Mouse (Mus musculus) heart, postnatal 10 days (tissue): ENCODE data around the gene Foxa2. TPM values are rescaled to one million over a fixed set of nuclear protein-coding genes. Genes with fewer than 3 reads are reported as not detected.

Experiments
- DNase-seq, 2 experiments: peaks; one replicate each; pipeline ENCODE4 v3.0.0; 2021
- intact Hi-C: fragments of 180-260 bp; cut with DNase I; formaldehyde crosslinking; loops from one replicate; pipeline ENCODE4 v1.15.1; 2025
- microRNA-seq, 2 experiments: library from miRNA; unstranded; fragments of <30 nt; microRNA quantifications; one replicate each; pipeline ENCODE4 v1.2.0; 2022
- total RNA-seq, 2 experiments: library from RNA; stranded (reverse); gene quantifications; 2 replicates each; pipeline ENCODE4 v1.2.3; 2021

The Foxa2 gene
- total RNA-seq, 2 experiments from 2014 or later, result not detected

DNA sequence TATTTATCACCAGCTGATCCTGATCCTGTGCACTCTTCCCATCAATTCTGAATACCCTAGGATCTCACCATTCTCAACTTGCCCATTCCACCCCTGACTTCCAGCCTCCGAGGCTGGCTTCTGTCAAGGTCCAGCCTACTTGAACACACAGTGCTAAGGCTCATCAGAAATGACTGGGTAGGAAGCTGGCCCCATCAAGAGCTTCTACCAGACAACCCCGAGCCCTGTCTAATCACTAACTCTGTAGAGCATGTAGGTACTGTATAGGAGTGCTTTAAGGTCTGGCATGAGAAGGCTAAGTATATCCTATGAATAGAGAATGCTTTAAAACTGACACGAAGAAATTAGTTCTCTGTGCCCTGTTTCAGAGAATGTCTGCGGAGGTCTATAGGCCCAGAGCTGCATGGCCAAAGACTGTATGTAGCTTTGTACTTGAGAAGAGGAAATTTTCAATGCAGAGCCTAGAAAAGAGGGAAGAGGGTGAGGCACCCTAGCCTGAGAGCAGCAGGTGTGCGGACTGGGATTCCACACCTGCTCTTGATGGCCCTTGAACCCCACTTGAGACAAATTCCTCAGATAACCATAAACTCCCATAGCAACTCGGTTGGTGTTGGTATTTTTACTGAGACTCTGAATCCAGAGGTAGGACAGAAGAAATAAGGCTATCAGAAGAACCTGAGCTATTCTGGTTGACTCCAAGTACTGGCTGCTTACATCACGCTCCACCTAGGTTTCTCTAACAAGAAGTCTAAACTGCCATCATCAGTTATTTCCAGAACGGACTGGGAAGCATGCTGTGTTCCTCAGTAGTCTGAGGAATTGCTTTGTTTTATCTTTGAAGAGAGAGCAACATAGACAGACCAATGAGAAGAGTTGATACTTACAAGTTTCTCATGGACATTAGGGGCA, 28.7 kb downstream of the Foxa2 start:
- intact Hi-C loops, result no loop called here
- DNase-seq, result no peak

DNA sequence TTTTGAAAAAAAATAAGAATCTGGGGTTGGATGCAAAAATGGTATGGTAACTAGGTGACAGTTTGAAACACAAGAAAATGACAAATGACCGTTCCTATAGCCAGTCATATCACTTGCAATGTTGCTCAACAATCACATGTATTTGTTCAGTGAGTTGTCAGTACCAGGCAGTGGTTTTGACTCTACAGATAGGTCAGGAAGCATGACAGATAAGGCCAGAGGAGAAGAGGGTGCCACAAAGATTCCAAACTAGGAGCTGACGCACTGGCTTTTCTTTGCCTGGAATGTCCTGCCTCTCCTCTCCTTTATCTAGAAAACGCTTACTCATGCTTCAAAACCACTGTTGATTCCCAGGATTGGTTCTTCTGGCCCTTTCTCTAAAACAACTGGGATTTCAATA, 33.4 kb downstream of the Foxa2 start:
- intact Hi-C loops, result no loop called here

DNA sequence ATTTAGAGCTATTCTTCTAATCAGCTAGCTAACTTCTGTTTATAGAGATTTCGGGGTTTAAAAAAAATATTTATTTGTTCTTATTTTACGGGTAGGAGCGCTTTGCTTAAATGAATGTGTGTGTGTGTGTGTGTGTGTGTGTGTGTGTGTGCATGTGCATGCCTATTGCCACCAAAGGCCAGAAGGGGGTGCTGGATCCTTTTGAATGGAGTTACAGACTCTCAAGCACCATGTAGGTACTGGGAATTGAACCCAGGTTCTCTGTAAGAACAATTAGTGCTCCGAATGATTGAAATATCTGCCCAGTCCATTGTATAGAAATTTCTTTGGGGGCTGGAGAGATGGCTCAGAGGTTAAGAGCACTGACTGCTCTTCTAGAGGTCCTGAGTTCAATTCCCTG, 37.7 kb downstream of the Foxa2 start:
- no peak for DNase-seq
- intact Hi-C loops, result no loop called here

More for the DNA sequence above, 33.4 kb downstream of the Foxa2 start:
- DNase-seq, result no peak

DNA sequence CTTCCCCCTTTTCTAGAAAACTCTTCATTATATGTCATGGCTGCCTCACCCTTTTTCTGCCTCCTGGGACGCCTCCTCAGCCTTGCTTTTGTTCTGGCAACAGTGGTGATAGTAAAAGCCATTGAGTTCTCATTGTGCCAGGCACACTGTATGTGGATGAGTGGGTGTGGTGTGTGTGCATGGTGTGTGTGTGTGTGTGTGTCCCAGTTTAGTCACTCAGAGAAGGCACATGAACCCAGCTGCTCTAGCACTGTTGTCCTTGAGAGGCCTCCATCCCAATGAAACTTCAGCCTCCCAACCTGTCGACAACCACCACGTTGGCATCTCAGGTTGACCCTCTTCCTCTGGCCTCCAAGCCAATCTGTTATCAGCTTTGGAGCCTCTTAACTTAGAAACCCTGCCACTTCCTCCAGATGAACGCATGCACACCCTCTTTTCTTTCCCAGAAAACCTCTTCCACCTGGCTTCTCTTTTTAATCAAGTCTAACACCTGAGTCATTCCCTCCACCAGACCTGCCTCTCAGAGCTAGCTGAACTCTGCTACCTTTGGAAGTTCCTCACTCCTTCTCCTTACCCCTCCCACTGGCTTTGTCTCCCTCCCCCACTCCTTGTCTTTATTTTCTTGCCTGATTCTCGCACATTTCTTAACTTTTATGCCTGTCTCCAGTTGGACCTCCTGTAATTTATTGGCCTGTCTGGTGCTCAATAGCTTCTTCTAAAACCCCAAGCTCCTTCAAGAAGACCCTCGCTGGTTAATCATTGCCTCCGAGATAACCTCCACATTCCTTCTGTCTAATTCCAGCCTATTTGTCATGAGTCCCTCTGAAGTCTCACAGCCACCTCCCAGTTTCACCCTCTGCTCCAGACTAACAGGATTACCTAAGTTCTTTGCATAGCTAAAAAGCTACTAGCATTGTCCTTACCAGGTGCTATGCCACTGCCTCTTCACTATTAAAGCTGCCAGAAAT, 41.9 kb downstream of the Foxa2 start:
- intact Hi-C loops, result no loop called here
- no peak for DNase-seq

DNA sequence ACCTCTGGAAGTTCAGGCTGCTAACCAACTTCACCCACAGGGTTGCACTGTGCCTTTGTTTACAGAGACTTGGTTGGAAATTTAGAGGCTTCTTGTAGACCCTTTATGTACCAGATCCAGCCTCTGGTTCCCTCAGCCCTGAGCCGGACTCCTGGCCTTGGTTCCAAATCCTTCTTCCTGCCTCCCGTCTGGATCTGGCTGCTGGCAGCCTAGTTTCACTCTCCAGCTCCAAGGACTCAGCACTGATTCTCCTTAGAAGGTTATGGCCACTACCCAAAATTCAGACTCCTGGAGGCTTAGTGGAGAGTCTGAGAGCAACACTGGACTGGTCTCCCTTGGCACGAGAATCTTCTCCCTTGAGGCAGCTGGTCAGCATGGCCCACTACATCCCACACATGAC, 43.3 kb downstream of the Foxa2 start:
- intact Hi-C loops, result no loop called here
- DNase-seq, result no peak

DNA sequence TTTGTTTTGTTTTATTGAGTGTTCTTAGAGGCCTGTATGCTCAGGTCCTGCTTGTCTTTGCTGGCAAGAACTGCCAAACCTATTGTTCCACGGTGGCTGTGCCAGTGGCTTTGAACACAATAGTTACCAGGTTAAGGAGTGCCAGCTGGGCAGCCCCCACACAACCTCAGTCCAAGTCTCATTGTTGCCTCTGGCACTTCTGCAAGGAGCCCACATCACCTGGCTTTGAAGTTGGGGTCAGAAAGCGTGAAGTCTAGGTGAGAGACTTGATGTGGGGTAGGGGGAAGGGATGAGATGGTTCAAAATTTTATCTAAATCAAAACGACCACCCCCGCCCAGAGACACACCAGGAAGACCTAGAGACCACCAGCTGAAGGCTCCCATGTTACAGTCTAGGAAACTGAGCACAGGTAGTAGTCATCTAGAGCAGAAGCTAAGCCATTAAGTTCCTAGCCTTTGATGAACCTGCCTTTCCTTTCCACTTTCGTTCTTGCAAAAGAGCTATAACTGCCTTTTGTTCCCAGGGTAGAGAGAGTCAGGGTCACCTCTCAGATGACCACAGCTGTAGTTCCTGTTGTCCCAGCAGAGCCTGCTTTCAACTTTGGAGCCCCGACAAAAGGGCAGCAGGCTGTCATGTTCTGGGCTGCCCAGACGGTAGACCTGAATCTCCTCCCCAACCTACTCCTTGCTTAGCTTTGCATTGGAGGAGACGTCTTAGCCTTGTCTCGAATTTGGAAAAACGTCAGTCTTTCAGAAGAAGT, 48.4 kb downstream of the Foxa2 start:
- intact Hi-C loops, result no loop called here
- DNase-seq, result no peak

DNA sequence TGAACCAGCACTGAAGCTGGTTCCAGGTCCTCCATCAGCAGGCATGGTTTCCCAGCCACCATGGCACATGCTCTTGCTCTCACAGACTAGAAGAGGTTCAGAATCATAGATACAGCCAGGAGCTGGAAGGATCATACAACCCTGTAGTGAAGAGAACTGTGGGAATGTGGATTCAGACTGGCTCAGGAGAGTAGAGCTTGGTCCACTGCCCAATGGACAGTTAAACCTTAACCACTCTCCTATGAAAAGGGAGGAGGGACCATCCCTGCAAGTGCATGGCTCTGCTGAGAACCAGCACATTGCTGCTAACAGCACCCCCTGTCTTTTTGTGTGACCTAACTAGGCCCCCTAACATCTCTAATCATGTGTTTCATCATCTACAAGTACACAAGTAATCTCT, 50.0 kb downstream of the Foxa2 start:
- no peak for DNase-seq
- intact Hi-C loops, result no loop called here

DNA sequence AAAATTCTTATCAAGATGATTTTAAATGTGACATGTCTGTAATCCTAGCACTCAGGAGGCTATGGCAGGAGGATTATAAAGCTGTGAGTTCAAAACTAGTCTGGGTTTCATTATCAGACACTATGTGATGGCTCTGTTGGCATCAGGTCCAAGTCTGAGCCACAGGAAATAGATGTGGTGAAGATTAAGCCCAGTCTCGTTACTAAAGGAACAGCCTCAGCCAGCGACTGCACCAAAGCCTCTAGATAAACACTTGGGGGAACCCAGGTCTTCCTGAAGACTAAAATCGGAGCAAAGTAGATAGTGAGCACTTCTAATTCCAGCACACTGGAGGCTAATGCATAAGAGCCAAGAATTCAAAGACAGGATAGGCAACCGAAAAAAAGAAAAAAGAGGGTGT, 52.9 kb downstream of the Foxa2 start:
- no peak for DNase-seq
- intact Hi-C loops, result no loop called here

DNA sequence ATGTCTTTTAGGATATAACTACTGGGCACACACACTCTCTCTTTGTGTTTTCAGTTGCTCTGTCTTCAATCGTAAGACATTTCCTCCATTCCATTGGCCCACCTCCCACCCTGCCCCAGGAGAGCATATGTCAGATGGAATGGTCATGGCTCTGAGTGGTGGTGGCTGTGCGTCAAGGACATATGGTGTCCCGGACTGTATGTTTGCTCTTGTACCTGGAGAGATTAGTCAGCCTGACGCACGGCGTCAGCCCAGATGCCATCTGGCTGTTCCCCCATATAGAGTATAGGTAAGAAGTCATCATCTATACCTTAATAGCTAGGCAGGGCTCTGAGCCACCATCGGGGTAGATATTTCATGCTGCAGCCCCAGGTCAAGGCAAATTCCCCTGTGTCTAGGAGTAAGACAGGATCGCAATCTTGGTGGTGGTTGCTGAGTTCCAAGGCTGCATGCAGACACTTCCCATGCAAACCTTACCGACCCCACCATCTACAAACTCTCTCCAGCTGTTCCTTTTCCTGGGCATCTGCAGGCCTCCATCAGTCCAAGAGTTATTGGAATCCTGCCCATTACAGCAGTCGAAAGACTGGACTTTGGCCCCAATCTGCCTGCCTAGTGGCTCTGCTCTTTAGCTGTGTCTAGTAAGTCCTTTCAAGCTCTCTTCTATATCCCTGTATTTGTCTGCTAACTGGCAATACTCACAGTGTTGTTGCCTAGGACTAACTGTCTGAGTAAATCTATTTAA, 53.7 kb downstream of the Foxa2 start:
- intact Hi-C loops, result no loop called here
- no peak for DNase-seq

Small RNA genes lying within 50 kb of the gene (microRNA-seq; reads per million reads assigned to microRNA genes)
- 0 reads per million in 2 experiments for gene Gm27420
